Mouse (Mus musculus): ENCODE data around the gene Il25. TPM values are rescaled to one million over a fixed set of nuclear protein-coding genes. Genes with fewer than 3 reads are reported as not detected.

The Il25 gene
- polyA plus RNA-seq (2015; fragmentation: Nextera tagmentation; extraction: Ambion mirVana) = not detected in 2 replicates

- Histone ChIP-seq H3K27me3 (no peaks in the 10 kb centered on the region), H3K4me2 (no peak within 1 kb of the TSS), H3K27ac (no peak within 1 kb of the TSS), H3K9ac (no peak within 1 kb of the TSS), H3K9me3 (replicated peaks) (no peaks in the 10 kb centered on the region), H3K4me3 (replicated peaks) (no peak within 1 kb of the TSS), H3K36me3 (no peaks in the 10 kb centered on the region), H3K4me1 (peaks cover 35% of the 10 kb centered on the region)
- WGBS = 31% methylated on average over 6 of the region's 6 CpGs
- no peak for ATAC-seq (replicated peaks; ENCODE audit: low FRiP score)
Observed at GRCm38 (mm10) chr14:54932645-54933150, at the start of gene Il25. Gene Il25 (plus strand): TSS chr14:54932695.

- H3K36me3 ChIP-seq = peaks cover 25% of the 10 kb centered on the region
- H3K4me2 ChIP-seq = peak within 1 kb of the TSS; percentile 82
- under 1% methylated on average over 27 of the region's 27 CpGs for WGBS
- H3K9ac ChIP-seq = peak within 1 kb of the TSS; percentile 71
- H3K9me3 ChIP-seq (replicated peaks) = no peaks in the 10 kb centered on the region
- H3K27me3 ChIP-seq = peaks cover under 1% of the 10 kb centered on the region; the same call in 1 of the 2 replicates
- peak within 1 kb of the TSS; percentile 56 for H3K4me3 ChIP-seq (replicated peaks)
- H3K4me1 ChIP-seq = peaks cover 25% of the 10 kb centered on the region
- peak; percentile 91 for ATAC-seq (replicated peaks; ENCODE audit: low FRiP score)
- peak within 1 kb of the TSS; percentile 96 for H3K27ac ChIP-seq
Observed at GRCm38 (mm10) chr14:54883154-54884021, 49.1 kb upstream of the Il25 start, which contains the start of the genes Bcl2l2 and Gm20521. Gene Bcl2l2 (plus strand): TSS chr14:54883377. Gene Gm20521 (plus strand): TSS chr14:54883441.

- no peaks in the 10 kb centered on the region for H3K27me3 ChIP-seq
- ATAC-seq (replicated peaks; ENCODE audit: low FRiP score) = peak; percentile 16
- peaks cover 25% of the 10 kb centered on the region for H3K36me3 ChIP-seq
- peaks cover 25% of the 10 kb centered on the region for H3K4me1 ChIP-seq
- H3K9me3 ChIP-seq (replicated peaks) = no peaks in the 10 kb centered on the region
- peak overlapping the region; percentile 96 for H3K27ac ChIP-seq
- WGBS = 12% methylated on average over 21 of the region's 21 CpGs
- H3K4me3 ChIP-seq (replicated peaks) = peak overlapping the region; percentile 56
- peak overlapping the region; percentile 71 for H3K9ac ChIP-seq
- peak overlapping the region; percentile 82 for H3K4me2 ChIP-seq
Observed at GRCm38 (mm10) chr14:54884022-54884712, 48.3 kb upstream of the Il25 start.

- Histone ChIP-seq H3K4me2 (peak overlapping the region; percentile 82), H3K9me3 (replicated peaks) (no peaks in the 10 kb centered on the region), H3K27me3 (no peaks in the 10 kb centered on the region), H3K36me3 (peaks cover 25% of the 10 kb centered on the region), H3K27ac (no peak overlapping the region), H3K9ac (no peak overlapping the region), H3K4me1 (peaks cover 25% of the 10 kb centered on the region), H3K4me3 (replicated peaks) (peak overlapping the region; percentile 56)
- no peak for ATAC-seq (replicated peaks; ENCODE audit: low FRiP score)
- WGBS = 89% methylated on average over 11 of the region's 11 CpGs
Observed at GRCm38 (mm10) chr14:54885309-54885708, 47.2 kb upstream of the Il25 start.

GRCm38 (mm10) chr14:54892200-54892599 lies 40.3 kb upstream of the Il25 start, which contains the start of gene Pabpn1:
Gene Pabpn1 (plus strand): TSS chr14:54892500.
- peak within 1 kb of the TSS; percentile 91 for H3K4me3 ChIP-seq (replicated peaks)
- 89% methylated on average over 3 of the region's 3 CpGs for WGBS
- H3K9ac ChIP-seq = peak within 1 kb of the TSS; percentile 23

GRCm38 (mm10) chr14:54893651-54894181 lies 38.8 kb upstream of the Il25 start:
- ATAC-seq (replicated peaks; ENCODE audit: low FRiP score) = peak; percentile 98
- H3K4me2 ChIP-seq = peak overlapping the region; percentile 66
- no peaks in the 10 kb centered on the region for H3K9me3 ChIP-seq (replicated peaks)
- H3K4me1 ChIP-seq = peaks cover 35% of the 10 kb centered on the region
- H3K27me3 ChIP-seq = no peaks in the 10 kb centered on the region
- H3K36me3 ChIP-seq = peaks cover 34% of the 10 kb centered on the region
- peak overlapping the region; percentile 100 for H3K9ac ChIP-seq
- WGBS = under 1% methylated on average over 38 of the region's 38 CpGs
- H3K27ac ChIP-seq = peak overlapping the region; percentile 96
- peak overlapping the region; percentile 91 for H3K4me3 ChIP-seq (replicated peaks)

More at GRCm38 (mm10) chr14:54892200-54892599, 40.3 kb upstream of the Il25 start, which contains the start of gene Pabpn1:
- ATAC-seq (replicated peaks; ENCODE audit: low FRiP score) = no peak
- Histone ChIP-seq H3K27ac (peak within 1 kb of the TSS; percentile 87), H3K9me3 (replicated peaks) (no peaks in the 10 kb centered on the region), H3K36me3 (peaks cover 22% of the 10 kb centered on the region), H3K4me1 (peaks cover 24% of the 10 kb centered on the region), H3K27me3 (no peaks in the 10 kb centered on the region), H3K4me2 (peak within 1 kb of the TSS; percentile 58)

GRCm38 (mm10) chr14:54894296-54895151 lies 38.0 kb upstream of the Il25 start:
- Histone ChIP-seq H3K27me3 (no peaks in the 10 kb centered on the region), H3K36me3 (peaks cover 42% of the 10 kb centered on the region), H3K9me3 (replicated peaks) (no peaks in the 10 kb centered on the region), H3K9ac (peak overlapping the region; percentile 100), H3K27ac (peak overlapping the region; percentile 96), H3K4me1 (peaks cover 38% of the 10 kb centered on the region), H3K4me3 (replicated peaks) (peak overlapping the region; percentile 91), H3K4me2 (peak overlapping the region; percentile 66)
- WGBS = under 1% methylated on average over 53 of the region's 54 CpGs
- ATAC-seq (replicated peaks; ENCODE audit: low FRiP score) = peak; percentile 72

- no peak overlapping the region for H3K9ac ChIP-seq
- peaks cover 42% of the 10 kb centered on the region for H3K36me3 ChIP-seq
- H3K27me3 ChIP-seq = no peaks in the 10 kb centered on the region
- H3K4me2 ChIP-seq = no peak overlapping the region
- no peaks in the 10 kb centered on the region for H3K9me3 ChIP-seq (replicated peaks)
- no peak for ATAC-seq (replicated peaks; ENCODE audit: low FRiP score)
- H3K27ac ChIP-seq = peak overlapping the region; percentile 69
- peaks cover 38% of the 10 kb centered on the region for H3K4me1 ChIP-seq
- 0 out of 2 replicates have a peak overlapping the region, but pooled peaks have one; percentile 1 for H3K4me3 ChIP-seq (replicated peaks)
- 25% methylated on average over 2 of the region's 2 CpGs for WGBS
Observed at GRCm38 (mm10) chr14:54897445-54897844, 35.0 kb upstream of the Il25 start.

- H3K9me3 ChIP-seq (replicated peaks) = no peaks in the 10 kb centered on the region
- 0% methylated on average over 3 of the region's 3 CpGs for WGBS
- no peak overlapping the region for H3K4me3 ChIP-seq (replicated peaks)
- H3K4me1 ChIP-seq = peaks cover 32% of the 10 kb centered on the region
- no peak overlapping the region for H3K4me2 ChIP-seq
- H3K36me3 ChIP-seq = peaks cover 54% of the 10 kb centered on the region
- ATAC-seq (replicated peaks; ENCODE audit: low FRiP score) = peak; percentile 65; the same call in 1 of the 2 replicates
- H3K27ac ChIP-seq = peak overlapping the region; percentile 33; the same call in 1 of the 2 replicates
- no peaks in the 10 kb centered on the region for H3K27me3 ChIP-seq
- no peak overlapping the region for H3K9ac ChIP-seq
Observed at GRCm38 (mm10) chr14:54900383-54900782, 32.1 kb upstream of the Il25 start.

GRCm38 (mm10) chr14:54903641-54904040 lies 28.9 kb upstream of the Il25 start:
- Histone ChIP-seq H3K36me3 (peaks cover 54% of the 10 kb centered on the region), H3K4me3 (replicated peaks) (no peak overlapping the region), H3K4me2 (no peak overlapping the region), H3K9me3 (replicated peaks) (no peaks in the 10 kb centered on the region), H3K27ac (no peak overlapping the region), H3K4me1 (peaks cover 8% of the 10 kb centered on the region; the same call in 1 of the 2 replicates), H3K9ac (no peak overlapping the region), H3K27me3 (no peaks in the 10 kb centered on the region)
- WGBS = 88% methylated on average over 4 of the region's 4 CpGs
- ATAC-seq (replicated peaks; ENCODE audit: low FRiP score) = no peak

GRCm38 (mm10) chr14:54908682-54909081 lies 23.8 kb upstream of the Il25 start:
- WGBS = 66% methylated on average over 7 of the region's 7 CpGs
- no peaks in the 10 kb centered on the region for H3K27me3 ChIP-seq
- H3K4me3 ChIP-seq (replicated peaks) = no peak overlapping the region
- peaks cover 63% of the 10 kb centered on the region for H3K36me3 ChIP-seq
- H3K4me2 ChIP-seq = no peak overlapping the region
- H3K9ac ChIP-seq = no peak overlapping the region
- H3K27ac ChIP-seq = no peak overlapping the region
- peaks cover 33% of the 10 kb centered on the region for H3K4me1 ChIP-seq
- H3K9me3 ChIP-seq (replicated peaks) = no peaks in the 10 kb centered on the region
- no peak for ATAC-seq (replicated peaks; ENCODE audit: low FRiP score)
